ENCODE assay signal across 17 mouse cellular contexts in genomic region chr14:50876236-50876950, GRCm38 (mm10). TPM values are rescaled to one million over a fixed set of nuclear protein-coding genes. Genes with fewer than 3 reads are reported as not detected.
"Had no signal": no experiment of that assay in that cellular context is flagged by ENCODE, and none has a peak within 500 bp of the region (broad histone marks: within the 10 kb centered on the region; RNA-seq: fewer than 3 reads in every experiment).

No protein-coding gene starts in this region.

- H3K9ac ChIP-seq: kidney, embryonic 15.5 days; limb, embryonic 15.5 days; liver, embryonic 12.5 days; lung, embryonic 14.5 days; neural tube, embryonic 12.5 days; stomach, embryonic 15.5 days had no signal

- H3K4me3 ChIP-seq: kidney, embryonic 15.5 days; limb, embryonic 15.5 days; liver, embryonic 12.5 days; midbrain, embryonic 10.5 days; neural tube, embryonic 12.5 days; stomach, embryonic 15.5 days had no signal

- DNase-seq: kidney, adult 2 months; kidney, postnatal 14 days; lung, embryonic 14.5 days; lung, postnatal 10 days; lung, postnatal 4 days; midbrain, embryonic 14.5 days; retina, postnatal 1 day; right cerebral cortex, postnatal 4 days; thymus, adult 2 months; thymus, postnatal 25 days had no signal

- H3K27ac ChIP-seq: kidney, embryonic 15.5 days; limb, embryonic 15.5 days; liver, embryonic 12.5 days; midbrain, embryonic 10.5 days; neural tube, embryonic 12.5 days; stomach, embryonic 15.5 days had no signal

- H3K27me3 ChIP-seq: kidney, embryonic 15.5 days; limb, embryonic 15.5 days; liver, embryonic 12.5 days; neural tube, embryonic 12.5 days; stomach, embryonic 15.5 days had no signal

- H3K4me1 ChIP-seq: kidney, embryonic 15.5 days; limb, embryonic 15.5 days; midbrain, embryonic 10.5 days; neural tube, embryonic 12.5 days; stomach, embryonic 15.5 days had no signal

- H3K36me3 ChIP-seq: kidney, embryonic 15.5 days; limb, embryonic 15.5 days; liver, embryonic 12.5 days; midbrain, embryonic 10.5 days; neural tube, embryonic 12.5 days; stomach, embryonic 15.5 days had no signal

- H3K9me3 ChIP-seq: kidney, embryonic 15.5 days; limb, embryonic 15.5 days; liver, embryonic 12.5 days; midbrain, embryonic 10.5 days; neural tube, embryonic 12.5 days; stomach, embryonic 15.5 days had no signal

RNA-seq across cellular contexts. Expression of gene Klhl33, which starts 20.9 kb away (rescaled TPM):
- total RNA-seq: monocyte, adult 5-6 weeks had no signal
